Comparison of ENCODE assay signal across 33 mouse cellular contexts in the genomic region with DNA sequence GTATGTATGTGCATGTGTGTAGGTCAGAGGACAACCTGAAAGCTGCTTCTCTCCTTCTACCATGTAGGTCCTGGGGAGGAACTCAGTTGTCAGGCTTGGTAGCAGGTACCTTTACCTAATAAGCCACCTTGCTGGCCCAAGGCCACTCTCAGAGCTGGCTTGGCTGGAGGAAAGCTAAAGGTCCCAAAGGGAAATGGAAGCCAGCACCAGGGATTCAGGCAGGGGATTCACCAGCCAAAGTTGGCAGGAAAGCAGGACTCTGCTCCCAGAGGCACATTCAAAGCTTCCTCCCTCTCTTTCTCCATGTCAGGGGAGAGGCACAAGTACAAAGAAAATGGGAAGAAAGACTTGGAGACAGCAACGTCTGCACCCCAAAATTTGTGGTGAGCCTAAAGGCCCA. TPM values are rescaled to one million over a fixed set of nuclear protein-coding genes. Genes with fewer than 3 reads are reported as not detected.
DNase-seq lines count a peak whose midpoint lies in the region; ATAC-seq and TF ChIP-seq lines count a peak whose summit lies in the region.
"Had no signal": no experiment of that assay in that cellular context is flagged by ENCODE, and none has a peak within 500 bp of the region (broad histone marks: within the 10 kb centered on the region; RNA-seq: fewer than 3 reads in every experiment).

No protein-coding gene starts in this region.

- H3K4me2 ChIP-seq in liver, postnatal 0 days (ENCODE audit: low read depth, low read length) = no peak overlapping the region
- H3K4me2 ChIP-seq in liver, embryonic 11.5 days = no peak overlapping the region
- H3K4me2 ChIP-seq in midbrain, embryonic 16.5 days (ENCODE audit: low read length) = no peak overlapping the region
- H3K4me2 ChIP-seq: embryonic facial prominence, embryonic 15.5 days; forebrain, embryonic 12.5 days; heart, embryonic 11.5 days; hindbrain, embryonic 13.5 days; midbrain, embryonic 13.5 days; neural tube, embryonic 12.5 days had no signal

- TF ChIP-seq EP300 in liver, postnatal 0 days (IDR thresholded peaks at IDR 0.05; ENCODE audit: low read depth) = no peak

- TF ChIP-seq POLR2A in olfactory bulb, adult 2 months (IDR thresholded peaks at IDR 0.05; ENCODE audit: insufficient read depth, low read depth, low read length) = no peak

- no peak overlapping the region for H3K4me3 ChIP-seq in layer of hippocampus, adult 2 months
- H3K4me3 ChIP-seq in liver, postnatal 0 days (ENCODE audit: low read depth, low read length) = no peak overlapping the region
- H3K4me3 ChIP-seq in liver, embryonic 11.5 days (ENCODE audit: low read depth, low read length) = no peak overlapping the region
- H3K4me3 ChIP-seq in brown adipose tissue, adult 24 weeks (ENCODE audit: insufficient read depth, low read depth, low read length) = no peak overlapping the region
- H3K4me3 ChIP-seq in olfactory bulb, adult 2 months (ENCODE audit: insufficient read depth, low read depth, low read length) = no peak overlapping the region
- H3K4me3 ChIP-seq in midbrain, embryonic 16.5 days (ENCODE audit: low read depth, low read length) = no peak overlapping the region
- H3K4me3 ChIP-seq: embryonic facial prominence, embryonic 10.5 days; embryonic facial prominence, embryonic 15.5 days; forebrain, embryonic 12.5 days; hindbrain, embryonic 13.5 days; midbrain, embryonic 13.5 days; neural tube, embryonic 12.5 days had no signal

- peaks cover under 1% of the 10 kb centered on the region for H3K36me3 ChIP-seq in liver, postnatal 0 days (replicated peaks; ENCODE audit: insufficient read depth, low read length)
- H3K36me3 ChIP-seq in liver, embryonic 11.5 days (ENCODE audit: control insufficient read depth, insufficient read depth, low read length) = peaks cover 7% of the 10 kb centered on the region; the same call in 1 of the 2 replicates
- H3K36me3 ChIP-seq in midbrain, embryonic 16.5 days (ENCODE audit: control insufficient read depth, insufficient read depth, low read length) = no peaks in the 10 kb centered on the region

- no peaks in the 10 kb centered on the region for H3K27me3 ChIP-seq in liver, postnatal 0 days (ENCODE audit: insufficient read depth, low read length)
- no peaks in the 10 kb centered on the region for H3K27me3 ChIP-seq in liver, embryonic 11.5 days (replicated peaks; ENCODE audit: control insufficient read depth, insufficient read depth, low read length)
- H3K27me3 ChIP-seq in midbrain, embryonic 16.5 days (ENCODE audit: control insufficient read depth, insufficient read depth, low read depth, low read length) = no peaks in the 10 kb centered on the region
- H3K27me3 ChIP-seq: embryonic facial prominence, embryonic 15.5 days; forebrain, embryonic 12.5 days; hindbrain, embryonic 13.5 days; megakaryocyte, embryonic 14.5 days; midbrain, embryonic 13.5 days; neural tube, embryonic 12.5 days; Patski had no signal

- H3K9me3 ChIP-seq in liver, postnatal 0 days (ENCODE audit: low read length) = no peaks in the 10 kb centered on the region
- H3K9me3 ChIP-seq in liver, embryonic 11.5 days (ENCODE audit: control insufficient read depth, low read length) = no peaks in the 10 kb centered on the region
- H3K9me3 ChIP-seq in midbrain, embryonic 16.5 days (replicated peaks; ENCODE audit: control insufficient read depth, low read length, poor library complexity, severe bottlenecking) = no peaks in the 10 kb centered on the region
- H3K9me3 ChIP-seq: embryonic facial prominence, embryonic 10.5 days; embryonic facial prominence, embryonic 15.5 days; forebrain, embryonic 12.5 days; hindbrain, embryonic 13.5 days; midbrain, embryonic 13.5 days; neural tube, embryonic 12.5 days had no signal

- H3K27ac ChIP-seq in layer of hippocampus, adult 2 months = peak overlapping the region; percentile 73
- peak overlapping the region; percentile 22; the same call in 1 of the 2 replicates for H3K27ac ChIP-seq in liver, postnatal 0 days (ENCODE audit: low read depth)
- H3K27ac ChIP-seq in liver, embryonic 11.5 days (ENCODE audit: low read depth, low read length) = no peak overlapping the region
- 0 out of 2 replicates have a peak overlapping the region, but pooled peaks have one; percentile 8 for H3K27ac ChIP-seq in brown adipose tissue, adult 24 weeks (replicated peaks; ENCODE audit: low read depth, low read length)
- peak overlapping the region; percentile 41; the same call in 1 of the 2 replicates for H3K27ac ChIP-seq in olfactory bulb, adult 2 months (ENCODE audit: insufficient read depth, low read depth, low read length)
- no peak overlapping the region for H3K27ac ChIP-seq in midbrain, embryonic 16.5 days (ENCODE audit: low read length)
- H3K27ac ChIP-seq: embryonic facial prominence, embryonic 10.5 days; forebrain, embryonic 12.5 days; hindbrain, embryonic 13.5 days; kidney, postnatal 0 days; midbrain, embryonic 13.5 days; neural tube, embryonic 12.5 days had no signal

- no peak for DNase-seq in layer of hippocampus, adult 2 months (ENCODE audit: low spot score in 2 of 2)
- no peak for DNase-seq in layer of hippocampus, postnatal 36 days
- DNase-seq in liver, postnatal 0 days = no peak
- DNase-seq in liver, embryonic 11.5 days (ENCODE audit: low spot score) = no peak
- DNase-seq: adrenal gland, postnatal 25 days; cerebellum, adult 8-10 months; cerebellum, postnatal 25 days; forebrain, postnatal 0 days; gastrocnemius, postnatal 25 days; heart, adult 18-20 months; heart, postnatal 4 days; kidney, adult 8-10 months; kidney, postnatal 4 days; lung, adult 2 months; lung, postnatal 14 days; thymus, adult 18-20 months; thymus, postnatal 25 days had no signal

- 45% methylated on average over 1 of the region's 1 CpGs for WGBS in liver, postnatal 0 days (ENCODE audit: insufficient replicate concordance)
- 72% methylated on average over 1 of the region's 1 CpGs for WGBS in liver, embryonic 11.5 days
- 33% methylated on average over 1 of the region's 1 CpGs for WGBS in olfactory bulb, adult 2 months
- 89% methylated on average over 1 of the region's 1 CpGs for WGBS in midbrain, embryonic 16.5 days

- ATAC-seq in liver, postnatal 0 days = no peak
- ATAC-seq in liver, embryonic 11.5 days (replicated peaks; ENCODE audit: low FRiP score) = no peak
- no peak for ATAC-seq in activated CD4-positive, CD25-positive, alpha-beta regulatory T cell, adult 4 months
- no peak for ATAC-seq in midbrain, embryonic 16.5 days
- ATAC-seq: forebrain, postnatal 0 days; intestine, embryonic 16.5 days; midbrain, embryonic 13.5 days; Patski had no signal

- TF ChIP-seq CTCF in layer of hippocampus, adult 2 months (conservative IDR thresholded peaks at IDR 0.05) = no peak
- no peak for TF ChIP-seq CTCF in liver, postnatal 0 days (IDR thresholded peaks at IDR 0.05; ENCODE audit: low read depth)
- TF ChIP-seq CTCF in olfactory bulb, adult 2 months (IDR thresholded peaks at IDR 0.05; ENCODE audit: insufficient read depth, low read depth, low read length) = no peak

- H3K9ac ChIP-seq in liver, postnatal 0 days (replicated peaks) = no peak overlapping the region
- H3K9ac ChIP-seq in liver, embryonic 11.5 days (ENCODE audit: low read depth, low read length) = no peak overlapping the region
- no peak overlapping the region for H3K9ac ChIP-seq in midbrain, embryonic 16.5 days (ENCODE audit: low read depth, low read length)
- H3K9ac ChIP-seq: embryonic facial prominence, embryonic 15.5 days; forebrain, embryonic 12.5 days; forebrain, postnatal 0 days; hindbrain, embryonic 13.5 days; midbrain, embryonic 13.5 days; neural tube, embryonic 12.5 days had no signal

- peaks cover 35% of the 10 kb centered on the region for H3K4me1 ChIP-seq in liver, postnatal 0 days (ENCODE audit: insufficient read depth)
- peaks cover 18% of the 10 kb centered on the region for H3K4me1 ChIP-seq in liver, embryonic 11.5 days (replicated peaks; ENCODE audit: control insufficient read depth, insufficient read depth, low read length)
- peaks cover 10% of the 10 kb centered on the region for H3K4me1 ChIP-seq in brown adipose tissue, adult 24 weeks (ENCODE audit: control insufficient read depth, insufficient read depth, insufficient read length, low read length)
- H3K4me1 ChIP-seq in olfactory bulb, adult 2 months (ENCODE audit: control insufficient read depth, insufficient read depth, low read length) = peaks cover 48% of the 10 kb centered on the region
- peaks cover 16% of the 10 kb centered on the region for H3K4me1 ChIP-seq in midbrain, embryonic 16.5 days (ENCODE audit: control insufficient read depth, insufficient read depth, low read length)

RNA-seq across cellular contexts. Expression of gene Nmt1, which starts 23.1 kb away (rescaled TPM):
- total RNA-seq in layer of hippocampus, adult 2 months (2021) = 100 to 1,000 TPM; 169 to 173 TPM
- 100 to 1,000 TPM; 165 to 167 TPM for total RNA-seq in layer of hippocampus, postnatal 36 days (2021)
- 37.5 and 37.7 TPM in 2 replicates for polyA plus RNA-seq in liver, postnatal 0 days (2015; fragmentation: Nextera tagmentation; extraction: Ambion mirVana)
- 67.8 and 74.6 TPM in 2 replicates for polyA plus RNA-seq in liver, embryonic 11.5 days (2014; fragmentation: Nextera tagmentation; extraction: Ambion mirVana)
- polyA plus RNA-seq in brown adipose tissue, adult 24 weeks (2012; ENCODE audit: insufficient read depth, insufficient read length, missing spikeins) = 52.6 and 57.2 TPM in 2 replicates
- 557 TPM in 1 of 2 replicates, not detected in the other for polyA plus RNA-seq in olfactory bulb, adult 2 months (2012; ENCODE audit: insufficient read depth, insufficient read length, low replicate concordance, missing spikeins)
- 10 to 100 TPM; 62.2 to 99.9 TPM for polyA plus RNA-seq in activated CD4-positive, CD25-positive, alpha-beta regulatory T cell, adult 4 months (2017; shearing (Covaris generic))
- 25.5 and 26.8 TPM in 2 replicates for polyA plus RNA-seq in midbrain, embryonic 16.5 days (2015; fragmentation: Nextera tagmentation; extraction: Ambion mirVana)

RNA-seq across cellular contexts. Expression of gene Dcakd, which starts 23.3 kb away (rescaled TPM):
- 10 to 100 TPM; 77.1 to 80.3 TPM for total RNA-seq in layer of hippocampus, adult 2 months (2021)
- 10 to 100 TPM; 88.9 to 96.1 TPM for total RNA-seq in layer of hippocampus, postnatal 36 days (2021)
- 32.3 and 32.5 TPM in 2 replicates for polyA plus RNA-seq in liver, postnatal 0 days (2015; fragmentation: Nextera tagmentation; extraction: Ambion mirVana)
- 109 and 114 TPM in 2 replicates for polyA plus RNA-seq in liver, embryonic 11.5 days (2014; fragmentation: Nextera tagmentation; extraction: Ambion mirVana)
- polyA plus RNA-seq in brown adipose tissue, adult 24 weeks (2012; ENCODE audit: insufficient read depth, insufficient read length, missing spikeins) = 25.6 and 25.9 TPM in 2 replicates
- polyA plus RNA-seq in olfactory bulb, adult 2 months (2012; ENCODE audit: insufficient read depth, insufficient read length, low replicate concordance, missing spikeins) = not detected in 2 replicates
- 10 to 100 TPM; 23.5 to 25.6 TPM for polyA plus RNA-seq in activated CD4-positive, CD25-positive, alpha-beta regulatory T cell, adult 4 months (2017; shearing (Covaris generic))
- polyA plus RNA-seq in midbrain, embryonic 16.5 days (2015; fragmentation: Nextera tagmentation; extraction: Ambion mirVana) = 157 and 174 TPM in 2 replicates

RNA-seq across cellular contexts. Expression of gene C1ql1, which starts 58.4 kb away (rescaled TPM):
- total RNA-seq in layer of hippocampus, adult 2 months (2021) = 10 to 100 TPM; 17.5 to 18.5 TPM
- 10 to 100 TPM; 16.2 to 18.2 TPM for total RNA-seq in layer of hippocampus, postnatal 36 days (2021)
- 0.12 TPM in 1 of 2 replicates, not detected in the other for polyA plus RNA-seq in liver, postnatal 0 days (2015; fragmentation: Nextera tagmentation; extraction: Ambion mirVana)
- polyA plus RNA-seq in liver, embryonic 11.5 days (2014; fragmentation: Nextera tagmentation; extraction: Ambion mirVana) = 0.78 and 1.1 TPM in 2 replicates
- not detected in 2 replicates for polyA plus RNA-seq in brown adipose tissue, adult 24 weeks (2012; ENCODE audit: insufficient read depth, insufficient read length, missing spikeins)
- not detected in 2 replicates for polyA plus RNA-seq in olfactory bulb, adult 2 months (2012; ENCODE audit: insufficient read depth, insufficient read length, low replicate concordance, missing spikeins)
- not detected for polyA plus RNA-seq in activated CD4-positive, CD25-positive, alpha-beta regulatory T cell, adult 4 months (2017; shearing (Covaris generic))
- 6.0 and 7.9 TPM in 2 replicates for polyA plus RNA-seq in midbrain, embryonic 16.5 days (2015; fragmentation: Nextera tagmentation; extraction: Ambion mirVana)
- total RNA-seq: heart, adult 18-20 months; MEL had no signal

Comparison
In these comparisons a context has a peak if more than half of its experiments do, and no peak if none do; other contexts are left out.
1. H3K27ac ChIP-seq: peak in layer of hippocampus, adult 2 months (single experiment), liver, postnatal 0 days (single experiment), brown adipose tissue, adult 24 weeks (single experiment) and olfactory bulb, adult 2 months (single experiment); none in liver, embryonic 11.5 days (single experiment) and midbrain, embryonic 16.5 days (single experiment).